Mouse (Mus musculus) ovary, adult 18-20 months (tissue): ENCODE measurements around the gene Tmem108.

Experiments used
- DNase-seq: peaks from one replicate; pipeline ENCODE4 v3.0.0; 2022; ENCODE audit warnings: low spot score, mixed read lengths

Tmem108 gene

GRCm38 (mm10) chr9:103761647-103762084 lies at the start of gene Tmem108:
Tmem108 (minus strand) TSS chr9:103761837.
- peak; percentile 76 for DNase-seq

DNA sequence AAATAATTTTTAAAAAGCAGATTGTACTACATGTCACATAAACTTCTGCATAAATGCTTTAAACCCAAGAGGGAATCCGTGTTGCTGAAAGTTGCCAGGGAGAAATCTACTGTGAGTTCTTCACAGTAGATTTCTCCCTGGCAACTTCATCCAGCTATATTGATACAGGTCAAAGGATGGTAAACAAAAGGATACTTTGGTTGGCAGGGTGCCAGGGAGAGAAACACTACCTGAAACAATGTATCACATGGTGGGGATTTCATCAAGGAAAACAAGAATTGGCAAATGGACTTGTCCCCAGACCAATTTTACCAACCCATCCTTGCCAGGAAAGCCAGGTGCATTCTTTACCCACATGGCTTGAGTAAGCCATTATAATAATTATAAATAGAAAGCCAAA lies 27.4 kb upstream of the Tmem108 start:
- no peak for DNase-seq

DNA sequence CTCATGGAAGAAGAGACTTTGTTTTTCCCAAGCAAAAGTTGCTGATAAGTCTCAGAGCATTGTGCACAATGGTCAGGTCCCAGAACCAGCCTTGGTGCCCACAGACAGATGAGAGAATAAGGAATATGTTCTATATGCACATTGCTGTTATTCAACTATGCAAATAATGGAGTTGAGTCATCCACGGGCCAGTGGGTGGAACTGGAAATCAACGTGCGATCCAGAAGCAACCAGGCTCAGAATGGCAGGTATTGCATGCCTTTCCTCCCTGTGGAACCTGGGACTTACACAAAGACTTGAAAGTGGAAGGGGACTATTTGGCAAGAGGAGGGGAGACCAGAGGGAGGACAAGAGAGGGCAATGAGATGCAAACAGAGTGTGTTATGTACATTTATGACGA lies 22.5 kb upstream of the Tmem108 start:
- DNase-seq = no peak

DNA sequence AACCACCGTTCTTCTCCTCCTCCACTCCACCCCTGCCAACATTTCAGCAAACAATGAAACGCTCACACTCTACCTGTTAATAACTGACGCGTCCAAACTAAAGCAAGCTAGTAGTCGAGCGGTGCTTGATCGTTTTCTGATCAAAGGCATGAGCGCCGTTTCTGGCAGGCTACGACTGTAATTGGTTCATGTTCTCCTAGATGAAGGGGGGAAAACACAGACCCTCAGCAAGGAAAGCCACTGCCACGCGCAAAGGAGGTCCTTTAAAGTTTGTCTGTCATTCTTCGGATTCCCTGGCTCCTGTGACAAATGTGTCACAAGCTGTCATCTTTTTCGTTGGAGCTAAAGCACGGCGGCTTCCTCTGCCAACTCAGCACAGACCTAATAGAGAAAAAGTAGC lies 21.6 kb upstream of the Tmem108 start:
- DNase-seq = no peak

- no peak for DNase-seq
These were observed 20.7 kb upstream of the Tmem108 start for GRCm38 (mm10) chr9:103782306-103782705.

GRCm38 (mm10) chr9:103781407-103781806 lies 19.8 kb upstream of the Tmem108 start:
- no peak for DNase-seq

DNA sequence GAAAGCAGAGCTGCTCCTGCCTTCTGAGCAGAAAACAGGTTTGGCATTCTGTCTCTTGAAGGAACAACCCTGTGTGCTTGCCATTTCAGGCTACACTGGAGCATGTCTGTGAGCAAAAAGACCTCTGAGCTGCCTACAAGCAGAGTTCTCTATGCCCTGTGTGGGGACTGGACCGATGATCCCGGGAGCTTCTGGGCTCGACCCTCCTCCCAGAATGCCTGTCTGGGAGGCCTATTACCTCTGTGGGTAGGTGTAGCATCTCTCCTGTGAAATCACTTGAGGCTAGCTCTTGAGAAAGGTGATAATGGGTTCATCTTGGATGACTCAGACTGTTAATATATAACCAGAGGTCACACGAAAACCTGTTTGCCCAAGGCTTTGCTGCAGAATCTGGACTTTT lies 19.0 kb upstream of the Tmem108 start:
- DNase-seq = no peak

GRCm38 (mm10) chr9:103778185-103778584 lies 16.5 kb upstream of the Tmem108 start:
- no peak for DNase-seq

DNA sequence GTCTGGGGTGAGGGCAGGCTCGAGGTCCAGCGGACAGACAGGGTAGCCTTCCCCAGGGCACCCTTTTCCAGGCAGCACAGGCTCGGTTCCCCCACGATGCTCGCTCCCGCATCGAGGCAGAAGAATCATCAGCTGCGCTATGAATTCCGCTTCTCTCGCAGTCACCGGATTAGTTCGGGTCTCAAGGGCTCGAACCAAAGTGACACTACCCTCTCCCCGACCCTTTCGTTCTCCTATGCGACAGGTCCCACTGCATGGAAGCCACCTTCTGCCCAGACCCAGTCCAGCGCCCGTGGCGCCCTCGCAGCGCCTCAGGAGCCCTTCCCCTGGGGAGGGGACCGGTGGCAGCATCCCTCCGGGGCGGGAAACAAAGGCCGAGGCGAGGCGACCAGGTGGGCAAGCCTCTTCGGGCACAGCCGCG lies 476 bp downstream of the Tmem108 start:
- no peak for DNase-seq

GRCm38 (mm10) chr9:103760356-103760755 lies 1.3 kb downstream of the Tmem108 start:
- DNase-seq = no peak

GRCm38 (mm10) chr9:103759829-103760228 lies 1.8 kb downstream of the Tmem108 start:
- no peak for DNase-seq

- no peak for DNase-seq
These were observed 2.5 kb downstream of the Tmem108 start for GRCm38 (mm10) chr9:103758930-103759695.

- DNase-seq = no peak
These were observed 3.4 kb downstream of the Tmem108 start for GRCm38 (mm10) chr9:103758246-103758645.

GRCm38 (mm10) chr9:103752618-103753017 lies 9.0 kb downstream of the Tmem108 start:
- no peak for DNase-seq

DNA sequence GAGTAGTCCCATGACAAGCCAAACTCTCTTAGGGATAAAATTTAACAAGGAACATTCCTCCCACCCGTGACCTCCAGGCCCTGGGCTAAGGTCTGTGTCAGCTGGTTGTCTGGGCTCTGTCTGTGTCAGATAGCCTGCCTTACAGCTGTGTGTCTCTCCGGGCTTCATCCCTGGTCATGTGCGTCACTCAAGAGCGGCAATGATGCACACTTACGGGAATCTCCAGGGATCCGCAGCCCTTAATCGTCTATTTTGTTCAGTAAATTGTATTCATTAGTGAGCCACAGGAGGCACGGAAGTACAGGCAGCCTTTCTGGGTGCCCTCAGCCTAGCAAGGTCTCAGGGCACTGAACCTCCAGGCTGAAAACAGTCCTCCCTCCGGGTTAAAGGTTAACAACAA lies 10.1 kb downstream of the Tmem108 start:
- no peak for DNase-seq

- no peak for DNase-seq
These were observed 11.1 kb downstream of the Tmem108 start for GRCm38 (mm10) chr9:103750491-103750890.

DNA sequence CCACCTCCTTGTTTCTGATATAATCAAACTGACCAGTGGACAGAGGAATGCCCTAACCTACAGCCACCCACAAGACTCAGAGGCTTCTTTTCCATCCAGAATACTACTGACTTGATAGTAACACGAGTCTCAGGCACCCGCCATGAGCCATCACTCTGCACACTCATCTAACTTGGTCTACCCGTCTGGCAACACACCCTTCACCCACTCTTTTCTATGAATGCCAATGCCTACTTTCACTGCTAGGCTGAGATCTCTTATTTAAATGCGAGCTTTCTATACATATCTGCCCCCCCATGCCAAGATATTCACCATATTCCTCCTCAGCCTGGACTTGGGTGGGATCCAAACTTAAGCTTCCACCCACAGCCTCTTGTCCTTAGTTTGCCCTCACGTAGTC lies 15.0 kb downstream of the Tmem108 start:
- DNase-seq = no peak

GRCm38 (mm10) chr9:103740145-103740544 lies 21.5 kb downstream of the Tmem108 start:
- DNase-seq = no peak

GRCm38 (mm10) chr9:103739062-103739461 lies 22.6 kb downstream of the Tmem108 start:
- DNase-seq = no peak

DNA sequence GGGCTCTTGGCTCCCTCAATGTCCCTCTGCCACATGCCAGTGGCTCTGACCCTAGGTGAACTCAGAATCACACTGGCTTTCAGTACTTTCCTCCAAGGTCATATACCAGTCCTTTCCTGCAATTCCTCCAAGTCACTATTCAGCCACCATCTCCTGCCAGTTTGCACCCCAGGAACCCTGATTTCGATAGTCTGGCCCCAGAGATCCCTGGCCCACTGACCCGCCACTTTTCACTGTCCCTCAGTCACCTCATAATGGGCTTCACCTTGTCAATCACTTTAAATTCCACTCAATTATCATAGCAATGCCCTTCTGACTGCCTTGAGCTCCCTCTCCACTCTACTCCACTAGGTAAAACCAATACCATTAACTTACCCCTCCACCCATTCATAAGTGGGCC lies 31.9 kb downstream of the Tmem108 start:
- no peak for DNase-seq

GRCm38 (mm10) chr9:103726751-103727462 lies 34.7 kb downstream of the Tmem108 start:
- no peak for DNase-seq

DNA sequence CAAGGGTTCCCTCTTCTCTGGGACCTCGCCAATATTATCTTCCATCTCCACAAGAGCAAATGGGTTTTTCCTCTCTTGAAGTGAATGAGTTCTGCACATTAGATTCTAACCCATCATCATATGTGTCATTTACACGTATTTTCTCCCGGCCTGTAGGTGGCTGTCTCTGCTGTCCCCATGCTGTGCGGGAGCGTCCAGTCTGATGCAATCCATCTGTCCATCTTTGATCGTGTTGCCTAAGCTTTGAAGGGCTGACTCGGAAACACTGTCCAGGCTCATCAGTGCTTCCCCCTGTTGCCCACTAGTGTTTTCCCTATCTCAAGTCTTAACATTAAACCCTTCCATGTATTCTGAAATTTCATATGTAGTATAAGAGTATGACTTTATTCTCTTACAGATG lies 36.1 kb downstream of the Tmem108 start:
- DNase-seq = no peak

DNA sequence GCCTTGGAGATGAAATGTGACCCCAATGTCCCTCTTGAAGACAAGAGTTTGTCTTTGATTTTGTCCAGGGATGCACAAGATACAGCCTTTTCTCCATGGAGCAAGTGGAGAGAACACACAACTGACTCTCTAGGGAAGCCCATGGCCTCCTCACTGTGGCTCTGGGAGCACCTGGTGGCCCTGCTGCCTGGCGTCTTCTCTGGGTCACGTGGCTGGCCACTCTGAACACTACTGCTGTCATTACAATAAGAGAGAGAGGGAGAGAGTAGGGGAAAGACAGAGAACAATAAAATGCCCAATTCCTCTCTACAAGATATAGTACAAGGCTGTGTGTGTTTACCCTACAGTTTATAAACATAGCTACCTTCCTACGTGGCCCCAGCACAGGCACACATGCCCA lies 40.2 kb downstream of the Tmem108 start:
- no peak for DNase-seq

DNA sequence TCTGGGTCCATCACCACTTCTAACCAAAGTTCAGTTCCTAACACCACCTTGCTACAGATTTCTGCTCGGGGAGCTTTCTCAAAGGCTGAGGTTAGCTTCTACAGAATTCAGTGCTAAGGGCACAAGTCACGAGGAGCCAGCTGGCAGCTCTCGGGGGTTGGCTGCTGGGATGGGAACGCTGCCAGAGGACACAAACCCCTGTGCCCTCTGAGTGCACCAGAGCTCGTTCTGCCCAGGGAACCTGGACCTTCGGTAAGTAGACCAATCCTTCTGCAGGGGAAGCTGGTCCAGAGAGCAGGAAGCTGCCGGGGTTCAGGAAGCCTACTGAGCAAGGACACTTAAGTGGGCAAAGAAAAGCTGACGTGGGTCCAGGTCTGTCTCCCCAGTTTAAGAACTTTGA lies 40.6 kb downstream of the Tmem108 start:
- no peak for DNase-seq
